Mouse (Mus musculus): ENCODE measurements at regions not wholly inside any gene's neighbourhood (a gene's known extent, or its start where the extent isn't known, plus 50 kb on each side); places are given as distances from the start of the nearest gene placed in this dataset.

DNA sequence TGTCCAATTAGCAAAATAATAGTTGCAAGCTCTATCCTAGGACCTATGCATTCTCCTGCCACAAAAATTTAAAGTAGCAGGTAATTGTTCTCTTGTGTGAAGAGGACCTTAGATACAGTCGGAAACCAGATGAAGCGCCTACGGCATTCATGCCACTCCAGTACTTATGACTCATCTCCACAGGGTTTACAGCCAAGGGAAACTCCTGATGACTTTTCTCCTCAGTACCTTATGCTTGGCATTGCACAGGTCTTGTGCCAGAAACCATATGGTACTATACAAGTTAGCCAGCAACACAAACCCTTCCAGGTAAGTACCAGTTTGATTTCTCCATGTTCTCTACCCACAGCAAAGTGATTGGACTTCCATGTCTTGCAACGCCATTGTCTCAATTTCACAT is 606.3 kb upstream of the Dmac1 start:
- DNase-seq (ENCODE audit: extremely low read depth, low read depth) = no peak

DNA sequence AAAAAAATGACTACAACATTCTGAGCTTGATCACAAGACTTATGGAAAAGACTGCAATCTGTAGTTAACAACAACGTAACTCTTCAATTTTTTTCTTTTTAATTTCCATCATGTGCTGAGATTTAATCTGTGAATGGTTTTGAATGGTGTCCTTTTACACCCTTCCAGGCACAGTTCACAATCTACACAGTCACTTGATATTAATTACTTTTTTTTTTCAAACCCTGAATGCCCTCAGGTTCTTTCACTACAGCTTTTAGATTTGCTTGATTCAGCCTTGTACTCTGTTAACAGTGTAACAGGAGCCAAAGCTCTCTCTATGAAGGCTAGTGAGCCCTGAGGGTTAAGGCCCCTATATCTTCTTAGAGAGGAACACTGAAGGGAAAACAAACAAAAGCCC is 591.7 kb upstream of the Dmac1 start:
- DNase-seq (ENCODE audit: extremely low read depth, low read depth) = no peak

DNA sequence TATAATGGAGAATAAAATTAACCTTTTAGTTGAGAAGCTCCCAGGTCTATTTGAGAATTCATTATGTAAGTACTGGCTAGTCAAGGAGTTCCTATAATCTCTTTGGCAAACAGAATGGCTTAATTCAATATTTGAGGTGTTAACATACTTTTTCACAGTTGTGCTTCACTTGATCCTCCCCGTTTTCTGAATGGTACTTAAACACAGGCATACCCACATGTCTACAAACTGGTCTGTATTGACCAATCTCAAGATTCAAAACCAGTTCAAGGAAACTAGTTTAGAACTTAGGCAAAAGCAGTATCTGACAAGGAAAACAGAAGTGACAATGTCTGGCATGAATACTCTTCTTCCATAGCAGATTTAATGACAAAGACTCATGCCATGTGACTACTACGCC is 583.0 kb upstream of the Dmac1 start:
- no peak for DNase-seq (ENCODE audit: extremely low read depth, low read depth)

DNA sequence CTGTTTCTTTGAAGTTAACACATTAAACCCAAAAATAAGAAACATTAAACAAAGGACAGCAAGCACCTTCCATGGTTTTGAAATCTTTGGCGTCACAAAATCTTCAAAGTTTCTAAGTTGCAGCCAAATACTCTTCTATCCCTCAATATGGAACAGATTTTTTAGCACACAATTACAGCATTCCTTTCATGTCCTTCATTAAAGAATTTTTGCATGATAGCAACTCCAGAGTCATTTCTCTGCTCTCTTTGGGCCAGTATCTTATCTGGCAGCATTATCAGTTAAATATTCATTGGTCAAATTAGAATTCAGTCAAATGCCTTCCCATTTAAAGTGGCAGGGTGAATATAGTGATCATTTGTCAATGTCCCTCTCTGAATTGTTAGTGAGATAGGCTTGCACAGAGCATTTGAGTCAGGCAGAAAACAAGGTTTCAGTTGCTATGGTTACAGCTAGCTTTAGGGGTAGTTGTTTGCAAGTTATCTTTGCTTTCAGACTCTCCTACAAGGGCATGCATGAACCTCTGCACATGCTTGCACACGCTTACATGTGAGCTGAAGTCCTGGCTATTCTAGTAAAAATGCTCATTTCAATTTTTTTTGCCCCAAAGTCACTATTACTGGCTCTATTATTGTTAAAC is 579.8 kb upstream of the Dmac1 start:
- no peak for DNase-seq (ENCODE audit: extremely low read depth, low read depth)

DNA sequence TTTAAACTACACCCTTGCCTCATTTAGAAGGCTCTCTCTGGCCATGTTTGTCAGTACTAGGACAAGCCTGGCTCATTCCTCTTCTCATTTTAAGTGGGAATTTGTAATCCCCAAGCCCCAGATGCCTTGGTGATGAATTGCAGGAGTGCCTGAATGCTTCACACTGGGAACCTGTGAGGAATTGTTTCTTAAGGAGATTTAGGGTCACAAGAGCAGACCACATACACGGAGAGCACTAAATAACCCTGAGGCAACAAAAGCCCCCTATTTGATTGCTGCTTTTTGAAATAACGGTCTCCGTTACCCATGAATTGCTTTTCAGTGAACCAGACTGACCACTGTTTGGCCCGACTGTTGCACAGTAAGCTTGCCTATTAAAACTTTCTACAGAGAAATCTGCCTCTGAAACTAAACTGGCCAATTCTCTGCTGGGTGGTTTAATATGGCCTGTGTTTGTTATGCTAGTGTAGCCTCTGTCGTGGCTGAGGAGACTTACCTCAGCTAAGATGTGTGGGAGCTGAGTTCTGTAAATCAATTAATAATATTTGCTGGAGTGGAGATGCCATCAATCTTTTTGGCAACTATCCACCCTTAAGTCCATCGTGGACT is 577.7 kb upstream of the Dmac1 start:
- DNase-seq (ENCODE audit: extremely low read depth, low read depth) = no peak

DNA sequence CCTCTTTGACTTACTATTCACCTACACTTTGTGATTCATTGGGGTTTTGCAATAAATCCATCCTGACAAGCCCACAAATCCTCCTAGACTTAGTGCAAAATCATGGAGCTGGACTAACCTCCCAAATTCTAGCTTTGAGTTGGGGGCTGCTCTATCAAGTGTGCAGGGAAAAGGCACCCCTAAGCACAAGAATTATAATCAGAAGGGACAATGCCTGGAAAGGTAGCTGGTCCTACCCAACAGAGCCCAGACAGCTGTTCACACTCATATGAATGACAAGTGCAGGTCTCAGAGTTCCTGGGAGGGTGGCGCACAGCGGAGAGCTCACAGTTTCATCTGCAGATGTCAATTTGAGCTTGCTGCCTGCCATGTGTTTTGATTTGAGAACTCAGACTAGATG is 572.2 kb upstream of the Dmac1 start:
- DNase-seq (ENCODE audit: extremely low read depth, low read depth) = no peak

DNA sequence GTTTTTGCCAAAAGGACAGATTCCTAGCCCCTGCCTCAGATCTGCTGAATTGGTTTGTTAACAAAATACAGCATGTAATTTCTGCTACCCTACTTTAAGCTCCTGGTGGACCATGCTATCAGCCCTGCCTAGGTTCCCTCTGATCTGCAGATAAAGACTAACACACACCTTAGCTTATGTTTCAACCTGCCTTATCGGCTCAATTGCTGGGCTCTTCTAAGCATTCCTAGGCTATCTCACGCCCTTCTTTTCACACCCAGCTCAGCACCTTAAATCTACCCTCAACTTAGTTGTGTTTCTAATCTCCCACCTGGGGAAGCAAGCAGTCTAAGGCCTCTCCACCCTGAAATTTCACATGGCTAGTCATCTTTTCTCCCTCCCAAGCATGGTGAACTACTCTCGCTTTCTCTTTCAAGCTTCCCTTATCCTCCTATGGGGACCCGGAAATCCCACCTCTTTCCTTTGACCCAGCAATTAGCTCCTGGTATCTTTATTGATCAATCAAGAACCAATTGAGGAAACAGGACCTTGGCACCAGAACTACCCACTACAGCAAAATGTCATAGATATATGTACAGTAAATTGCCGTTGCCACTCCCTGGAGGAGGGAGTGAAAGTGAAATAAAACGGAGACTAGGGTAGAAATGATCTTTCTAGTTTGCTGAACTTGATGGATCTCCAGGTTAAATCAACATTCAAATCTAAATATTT is 569.7 kb upstream of the Dmac1 start:
- no peak for DNase-seq (ENCODE audit: extremely low read depth, low read depth)

DNA sequence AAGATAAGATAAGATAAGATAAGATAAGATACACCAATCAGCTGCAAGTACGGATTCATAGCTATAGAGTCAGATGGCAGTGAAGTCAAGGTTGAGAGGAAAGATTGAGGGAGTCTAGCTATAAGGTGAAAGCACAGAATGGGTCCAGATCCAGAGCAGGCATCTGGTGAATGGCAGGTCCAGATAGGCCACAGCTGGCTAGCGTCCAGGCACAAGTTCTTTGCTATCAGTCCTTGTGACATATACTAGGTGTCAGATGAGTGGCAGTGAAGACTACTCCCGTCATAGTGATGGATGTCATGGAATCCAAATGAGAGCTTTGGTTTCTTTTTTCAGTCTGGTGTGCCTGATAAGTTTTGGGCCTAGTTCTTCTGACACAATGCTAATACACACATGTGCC is 566.9 kb upstream of the Dmac1 start:
- no peak for DNase-seq (ENCODE audit: extremely low read depth, low read depth)

DNA sequence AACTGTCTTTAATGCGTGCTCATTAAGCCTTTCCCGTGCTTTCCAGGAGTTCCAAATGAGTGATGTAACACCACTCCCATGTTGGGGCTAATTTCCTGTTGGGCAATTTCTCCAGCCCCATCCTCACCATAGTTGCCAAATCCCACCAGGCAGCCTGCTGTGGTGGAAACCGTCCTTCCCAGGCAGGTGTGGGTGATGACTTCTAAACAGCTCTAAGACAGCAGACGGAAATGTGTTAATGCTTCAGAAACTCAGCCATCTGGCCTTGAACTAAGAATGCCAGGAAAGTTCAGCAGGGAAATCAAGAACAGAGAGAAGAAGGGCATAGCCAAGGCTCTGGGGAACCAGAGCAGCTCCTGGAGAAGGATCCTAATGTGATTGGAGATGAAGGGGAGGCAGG is 560.5 kb upstream of the Dmac1 start:
- DNase-seq (ENCODE audit: extremely low read depth, low read depth) = no peak

DNA sequence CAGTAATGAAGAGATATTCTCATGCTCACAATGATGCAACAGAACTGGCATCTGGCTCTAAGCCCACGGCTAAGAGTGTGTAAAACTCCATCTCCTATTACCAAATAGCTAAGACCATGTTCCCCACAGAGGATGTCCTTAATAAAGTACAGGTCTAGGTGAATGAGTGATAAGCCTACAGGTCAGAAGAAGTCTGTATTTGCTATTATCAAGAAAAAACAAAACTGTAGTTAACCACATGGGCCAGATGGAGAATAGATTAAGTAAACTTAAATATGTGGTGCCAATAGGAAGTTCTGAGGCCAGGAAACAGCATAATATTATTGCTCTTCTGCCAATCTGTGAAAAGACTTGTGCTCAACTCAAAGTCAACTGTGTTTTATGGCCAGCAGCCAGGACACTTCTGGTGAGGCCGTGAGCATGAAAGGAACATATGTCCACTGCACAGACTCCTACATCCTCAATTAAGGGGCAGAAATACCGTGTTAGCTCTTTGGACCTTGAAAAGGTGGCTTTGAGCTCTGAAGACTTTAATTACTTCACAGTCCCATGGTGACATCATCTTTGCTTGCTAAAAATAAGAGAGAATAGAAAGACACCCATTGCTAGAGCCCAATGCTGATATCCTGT is 549.1 kb upstream of the Dmac1 start:
- no peak for DNase-seq (ENCODE audit: extremely low read depth, low read depth)

DNA sequence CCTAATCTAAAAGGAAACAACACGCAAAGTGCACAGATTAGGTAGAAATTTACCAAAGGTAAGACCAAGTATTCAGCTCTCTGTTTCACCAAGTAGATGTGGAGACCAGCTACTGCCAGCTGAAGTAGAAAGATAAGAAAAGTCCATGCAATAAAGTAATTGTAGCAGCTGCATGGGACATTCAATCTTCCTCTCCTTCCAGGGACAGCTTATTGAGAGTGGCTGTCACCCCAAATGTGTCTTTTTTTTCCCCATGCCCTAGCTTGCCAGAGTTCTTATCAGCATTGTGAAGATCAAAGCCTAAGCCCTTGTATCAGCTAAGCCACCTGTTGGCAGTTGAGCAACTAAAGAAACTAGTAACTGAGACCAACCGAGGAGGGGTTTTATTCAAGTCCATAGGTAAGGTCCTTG is 541.1 kb upstream of the Dmac1 start:
- DNase-seq (ENCODE audit: extremely low read depth, low read depth) = peak; percentile 50

DNA sequence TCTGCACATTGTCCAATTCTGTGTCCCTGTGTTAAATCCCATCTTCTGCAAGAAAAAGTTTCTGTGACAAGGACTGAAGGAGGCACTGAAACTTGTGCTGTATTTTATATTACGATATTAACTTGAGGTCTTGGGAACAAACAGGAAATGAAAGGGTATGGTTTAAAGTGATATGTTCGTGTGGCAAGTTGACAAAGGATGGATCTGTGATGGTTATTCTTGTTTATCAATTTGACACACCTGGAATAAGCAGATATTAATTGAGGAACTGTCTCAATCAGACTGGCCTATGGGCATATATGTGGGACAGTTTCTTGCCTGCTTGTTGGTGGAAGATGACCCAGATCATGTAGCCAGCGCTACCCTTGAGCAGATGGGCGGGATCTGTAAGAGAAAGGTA is 537.9 kb upstream of the Dmac1 start:
- DNase-seq (ENCODE audit: extremely low read depth, low read depth) = no peak

DNA sequence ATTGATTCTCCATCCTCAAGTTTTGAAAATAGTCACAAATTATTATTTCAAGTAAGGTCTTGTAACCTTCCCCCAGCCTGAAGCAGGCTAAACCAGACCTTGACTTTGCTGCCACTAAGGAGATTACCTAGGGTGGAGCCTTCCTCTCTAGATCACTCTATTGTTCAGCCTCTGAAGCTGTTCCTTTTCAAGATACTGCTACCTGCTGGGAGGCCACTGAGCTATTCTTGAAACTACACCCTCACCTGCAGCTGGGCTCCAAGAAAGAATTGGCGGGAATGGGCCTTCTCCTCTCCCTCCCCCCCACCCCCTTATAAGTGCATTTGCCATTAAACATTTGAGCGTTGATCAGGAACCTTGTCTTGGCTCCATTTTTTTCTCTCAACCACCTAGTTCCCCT is 534.2 kb upstream of the Dmac1 start:
- no peak for DNase-seq (ENCODE audit: extremely low read depth, low read depth)

DNA sequence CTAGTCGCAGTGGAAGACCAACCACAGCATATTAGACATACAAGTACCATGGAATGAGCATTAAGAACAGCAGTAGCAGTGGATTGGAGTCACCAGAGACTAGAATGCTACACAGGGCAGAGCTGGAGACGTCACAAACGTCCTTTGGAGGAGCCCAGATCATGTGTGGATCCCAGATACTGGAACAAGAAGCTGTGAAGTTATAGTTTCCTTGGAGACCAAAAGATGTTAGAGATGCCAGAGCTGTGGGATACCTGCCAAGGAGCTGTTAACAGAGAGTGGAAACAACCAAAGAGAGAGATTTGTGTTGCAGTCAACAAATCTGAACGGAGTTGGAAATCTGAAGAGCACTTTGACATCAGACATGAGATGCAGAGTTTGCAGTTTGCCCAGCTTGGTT is 523.8 kb upstream of the Dmac1 start:
- no peak for DNase-seq (ENCODE audit: extremely low read depth, low read depth)

DNA sequence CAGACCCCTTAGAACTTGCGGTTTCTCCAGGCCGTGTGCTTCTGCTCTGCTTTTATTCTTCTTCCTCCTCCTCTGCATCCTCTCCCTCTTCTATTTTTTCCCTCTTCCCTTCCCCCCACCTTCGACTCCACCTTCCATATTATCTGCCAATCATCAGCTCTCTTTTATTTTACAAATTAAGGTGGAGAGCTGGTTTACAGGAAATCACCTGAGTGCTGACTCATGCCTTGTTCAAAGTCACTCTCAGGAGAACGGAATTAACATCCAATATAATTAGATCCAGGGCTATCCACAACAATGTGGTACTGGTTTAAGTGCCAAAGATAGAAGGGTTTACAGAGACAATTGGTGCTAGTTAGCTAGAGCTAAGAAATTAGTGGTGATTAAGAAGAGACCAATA is 523.1 kb upstream of the Dmac1 start:
- no peak for DNase-seq (ENCODE audit: extremely low read depth, low read depth)

DNA sequence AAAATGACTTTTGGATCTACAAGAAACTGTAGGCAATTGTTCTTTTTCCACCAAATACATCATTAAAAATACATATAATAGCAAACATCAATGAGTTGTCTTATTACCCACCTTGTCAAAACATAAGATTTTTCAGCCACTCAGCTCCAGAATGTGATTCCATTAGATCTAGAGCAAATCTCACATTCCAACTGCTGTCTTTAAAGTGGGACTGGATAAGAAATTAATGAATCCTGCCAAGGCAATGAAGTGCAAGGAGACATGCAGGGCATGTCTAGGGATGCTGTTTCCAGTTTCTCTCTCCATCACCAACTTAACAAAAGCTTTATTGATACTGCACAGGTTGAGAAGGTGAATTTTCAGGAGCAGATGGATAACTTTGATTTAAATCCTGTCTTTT is 513.7 kb upstream of the Dmac1 start:
- DNase-seq (ENCODE audit: extremely low read depth, low read depth) = no peak

DNA sequence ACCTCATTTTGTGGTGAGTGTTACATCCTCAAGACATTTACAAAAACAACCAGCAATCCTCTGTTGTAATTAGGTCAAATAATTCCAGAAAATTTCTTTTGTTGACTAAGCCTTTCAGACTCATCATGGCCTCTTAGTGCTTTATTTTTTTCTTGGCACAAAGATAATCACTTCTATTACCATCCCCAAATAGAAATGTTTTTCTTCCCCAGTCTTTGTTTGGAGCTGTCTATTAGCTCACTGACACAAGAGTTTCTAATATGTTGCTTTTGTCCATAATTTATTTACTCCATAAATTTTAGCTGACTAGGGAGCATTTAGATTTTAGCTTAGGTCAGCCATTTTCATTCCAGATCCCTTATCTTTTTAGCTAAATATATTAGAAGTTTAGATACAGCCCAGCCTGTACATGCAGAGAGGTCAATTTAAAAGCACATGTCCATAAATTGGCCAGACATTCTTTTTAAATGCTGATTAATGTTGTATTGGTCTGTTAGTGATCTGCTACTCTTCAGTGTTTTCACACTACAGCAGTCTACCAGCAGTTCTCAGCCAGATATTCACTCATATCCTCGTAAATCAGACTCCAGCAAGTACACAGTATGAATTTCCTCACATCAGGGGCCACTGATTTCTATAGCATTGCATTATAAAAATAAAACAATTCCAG is 513.0 kb upstream of the Dmac1 start:
- DNase-seq (ENCODE audit: extremely low read depth, low read depth) = no peak

DNA sequence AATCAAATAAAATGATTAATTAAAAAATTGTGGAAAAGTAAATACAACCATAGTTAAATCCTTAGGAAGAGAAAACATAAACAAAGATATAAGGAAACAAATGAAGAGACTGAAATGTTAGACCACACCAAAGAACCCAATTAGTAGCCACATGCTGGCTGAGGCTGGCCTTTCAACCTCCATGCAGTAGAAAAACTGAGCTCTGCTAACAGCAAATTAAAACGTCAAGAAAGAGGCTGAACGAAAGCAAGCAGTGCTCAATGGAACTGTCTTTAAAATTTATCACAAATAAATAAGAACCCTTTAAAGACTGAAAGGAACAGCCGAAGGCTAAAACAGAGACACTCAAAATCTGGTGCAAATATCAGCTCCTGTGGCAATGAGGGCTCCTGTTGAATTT is 509.3 kb upstream of the Dmac1 start:
- no peak for DNase-seq (ENCODE audit: extremely low read depth, low read depth)

DNA sequence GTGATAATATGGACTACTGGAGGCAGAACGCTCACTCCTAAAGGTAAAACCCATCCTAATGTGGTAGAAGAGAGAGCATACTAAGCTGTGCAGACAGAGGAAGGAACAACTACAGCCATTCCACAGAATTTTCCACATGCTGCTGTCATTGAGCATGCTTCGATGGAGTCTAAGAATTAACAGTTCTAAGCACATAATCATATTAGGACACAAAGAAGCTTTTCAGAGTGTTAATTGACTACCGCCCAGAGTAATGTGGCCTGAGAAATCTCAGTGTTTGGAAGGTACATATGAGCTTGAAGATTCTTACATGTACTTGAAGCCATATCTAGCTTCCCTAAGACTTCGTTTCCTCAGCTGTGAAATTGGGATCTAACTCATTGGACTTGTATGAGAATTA is 508.3 kb upstream of the Dmac1 start:
- no peak for DNase-seq (ENCODE audit: extremely low read depth, low read depth)

DNA sequence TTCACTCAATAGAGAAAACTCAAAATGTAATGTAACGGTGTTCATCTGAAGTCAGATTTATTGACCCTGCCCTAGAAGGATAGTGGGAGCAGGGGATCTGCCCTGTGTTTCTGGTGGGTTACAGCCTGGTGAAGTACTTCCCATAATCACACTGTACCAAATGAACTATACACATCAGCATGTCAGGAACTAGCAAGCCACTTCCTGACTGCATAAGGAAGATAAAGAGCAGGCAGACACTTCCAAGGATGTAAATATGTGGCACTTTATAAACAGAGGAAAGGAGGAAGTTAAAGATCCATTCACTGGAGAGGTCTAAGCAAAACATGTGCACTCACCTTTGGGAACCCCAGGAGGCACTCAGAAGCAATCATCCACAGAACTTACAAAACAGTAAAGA is 501.4 kb upstream of the Dmac1 start:
- peak; percentile 66 for DNase-seq (ENCODE audit: extremely low read depth, low read depth)

DNA sequence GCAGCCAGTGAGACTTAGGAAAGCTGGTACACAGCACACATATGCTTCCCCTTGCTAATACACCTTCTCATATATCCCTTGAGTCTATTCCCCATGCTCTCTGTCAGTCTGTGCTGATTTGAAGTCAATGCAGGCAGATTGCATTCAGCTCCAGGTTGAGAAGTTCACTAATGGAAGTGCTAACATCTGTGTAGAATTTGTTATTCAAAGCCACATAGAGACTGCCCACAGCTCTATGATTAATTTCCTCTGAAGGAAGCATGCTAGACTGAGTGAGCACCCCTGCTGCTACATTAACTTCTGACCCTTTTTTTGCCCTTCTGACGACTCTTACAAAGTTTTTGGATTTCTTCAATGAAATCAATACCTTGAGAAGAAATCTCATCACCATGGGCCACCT is 486.0 kb upstream of the Dmac1 start:
- no peak for DNase-seq (ENCODE audit: extremely low read depth, low read depth)

DNA sequence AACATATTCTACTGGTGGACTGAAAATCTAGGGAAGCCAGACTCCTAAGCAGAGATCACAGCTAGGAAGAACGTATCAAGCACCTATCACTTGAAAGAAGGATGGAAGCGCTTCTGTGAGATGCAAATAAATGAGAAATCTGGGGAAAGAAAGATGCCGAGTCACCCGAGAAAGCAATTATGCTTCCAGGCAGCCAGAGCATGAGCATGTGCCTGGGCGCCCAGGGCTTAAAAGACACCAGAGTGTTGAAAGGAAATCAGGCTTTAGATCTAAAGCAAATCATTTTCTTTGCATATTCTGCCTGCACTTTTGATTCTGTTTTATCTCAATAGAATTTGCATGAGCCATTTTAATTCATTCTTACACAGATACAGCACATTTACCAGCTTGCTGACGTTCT is 466.5 kb upstream of the Dmac1 start:
- no peak for DNase-seq (ENCODE audit: extremely low read depth, low read depth)
